Mouse (Mus musculus): ENCODE data around the gene Ppp1r18.

Gene Ppp1r18

GRCm38 (mm10) chr17:35868165-35868820 lies 2.9 kb downstream of the Ppp1r18 start:
- DNase-seq (ENCODE audit: extremely low read depth, low read depth, low spot score) = no peak

- no peak for DNase-seq (ENCODE audit: extremely low read depth, low read depth, low spot score)
Measured at GRCm38 (mm10) chr17:35868961-35869345, 3.6 kb downstream of the Ppp1r18 start.

GRCm38 (mm10) chr17:35869346-35870067 lies 4.1 kb downstream of the Ppp1r18 start:
- DNase-seq (ENCODE audit: extremely low read depth, low read depth, low spot score) = no peak

DNA sequence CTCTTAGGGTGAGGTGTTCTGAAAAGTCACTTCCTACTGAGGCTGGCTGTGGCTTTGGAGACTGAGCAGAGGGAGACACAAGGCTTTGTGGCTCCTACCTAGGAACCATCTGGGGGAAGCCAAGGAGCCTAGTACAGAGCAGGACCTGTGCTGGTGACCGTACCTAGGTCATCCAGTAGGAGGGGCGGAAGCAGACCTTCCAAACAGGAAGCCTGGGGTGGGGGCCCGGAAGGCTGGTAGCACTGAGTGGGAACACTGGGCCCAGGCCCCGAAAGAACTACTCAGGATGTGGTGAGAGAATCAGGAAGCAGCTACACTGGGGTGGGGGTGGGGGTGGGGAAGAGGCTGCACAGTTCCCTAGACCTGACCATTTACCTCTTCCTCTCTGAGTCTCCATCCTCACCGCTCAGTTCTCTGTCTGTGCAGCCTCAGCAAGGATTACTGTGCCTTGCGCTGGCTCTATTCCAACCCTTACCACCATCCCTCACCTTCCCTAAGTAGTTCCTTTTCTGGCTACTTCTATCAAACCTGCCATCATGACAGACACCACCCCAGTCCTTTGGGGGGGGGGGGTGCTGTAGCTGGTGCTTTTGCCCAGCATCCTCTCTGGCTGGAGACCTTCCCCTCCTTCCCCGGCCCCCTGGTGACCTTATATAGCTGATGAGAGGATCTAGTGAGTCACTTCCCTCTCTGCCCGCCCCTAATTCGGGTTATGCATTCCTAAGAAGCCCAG lies 4.9 kb downstream of the Ppp1r18 start:
- DNase-seq (ENCODE audit: extremely low read depth, low read depth, low spot score) = no peak

DNA sequence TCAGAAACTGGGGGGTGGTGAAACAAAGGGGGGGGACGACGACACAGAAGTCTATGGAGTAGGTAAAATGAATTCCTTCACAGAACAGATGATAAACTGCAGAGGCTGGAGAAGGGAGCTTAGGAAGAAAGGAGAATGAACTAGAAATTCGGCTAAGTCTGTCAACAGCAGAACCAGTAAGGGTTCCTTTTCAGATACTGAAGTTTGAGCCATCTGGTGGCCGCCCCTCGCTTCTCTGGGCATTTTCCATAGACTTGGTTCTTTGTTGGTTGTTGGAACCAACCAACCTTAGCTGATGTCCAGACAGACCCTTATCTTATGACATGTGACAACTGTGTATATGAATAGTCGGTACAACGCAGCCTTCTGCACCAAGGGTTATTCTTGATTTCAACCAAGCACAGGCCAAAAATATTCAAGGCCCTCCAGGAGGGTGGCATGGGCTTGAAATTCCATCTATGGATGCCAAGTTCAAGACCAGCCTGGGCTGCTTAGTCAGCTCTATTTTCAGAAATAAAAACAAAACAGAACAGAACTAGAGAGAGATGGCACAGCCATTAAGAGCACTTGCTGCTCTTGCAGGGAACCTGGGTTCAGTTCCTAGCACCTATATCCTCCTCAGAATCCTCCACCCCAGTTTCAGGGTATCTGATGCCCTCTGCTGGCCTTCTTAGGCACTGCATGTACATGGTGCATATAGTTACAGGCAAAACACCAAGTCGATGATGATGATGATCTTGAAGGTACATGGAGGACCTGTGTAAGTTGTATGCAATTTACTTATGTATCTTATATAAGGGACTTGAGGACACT lies 5.7 kb downstream of the Ppp1r18 start:
- no peak for DNase-seq (ENCODE audit: extremely low read depth, low read depth, low spot score)

GRCm38 (mm10) chr17:35873774-35874519 lies 8.6 kb downstream of the Ppp1r18 start:
- DNase-seq (ENCODE audit: extremely low read depth, low read depth, low spot score) = no peak

DNA sequence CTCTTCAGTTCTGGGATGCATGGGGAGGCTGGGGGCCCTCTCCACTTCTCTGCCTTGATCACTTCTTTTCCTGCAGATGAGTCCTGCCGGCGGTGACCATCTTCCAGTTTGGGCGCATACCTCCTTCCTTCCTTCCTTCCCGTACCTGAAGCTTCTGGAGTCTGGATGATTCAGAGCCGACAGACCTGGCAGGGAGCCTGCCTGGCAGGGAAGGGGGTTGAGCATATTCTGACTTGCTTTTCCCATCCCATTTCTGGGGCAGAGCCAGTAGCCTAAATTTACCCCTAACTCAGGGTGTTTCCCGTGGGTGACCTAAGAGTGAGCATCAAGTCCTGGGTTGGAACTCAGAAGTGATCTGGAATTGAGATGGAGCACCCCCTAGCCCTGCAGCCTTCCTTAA lies 9.3 kb downstream of the Ppp1r18 start:
- DNase-seq (ENCODE audit: extremely low read depth, low read depth, low spot score) = no peak

- DNase-seq (ENCODE audit: extremely low read depth, low read depth, low spot score) = peak; percentile 57
Measured at GRCm38 (mm10) chr17:35879245-35880057, 14.1 kb downstream of the Ppp1r18 start, which contains the start of gene Dhx16. Dhx16 (plus strand) TSS chr17:35879819.

DNA sequence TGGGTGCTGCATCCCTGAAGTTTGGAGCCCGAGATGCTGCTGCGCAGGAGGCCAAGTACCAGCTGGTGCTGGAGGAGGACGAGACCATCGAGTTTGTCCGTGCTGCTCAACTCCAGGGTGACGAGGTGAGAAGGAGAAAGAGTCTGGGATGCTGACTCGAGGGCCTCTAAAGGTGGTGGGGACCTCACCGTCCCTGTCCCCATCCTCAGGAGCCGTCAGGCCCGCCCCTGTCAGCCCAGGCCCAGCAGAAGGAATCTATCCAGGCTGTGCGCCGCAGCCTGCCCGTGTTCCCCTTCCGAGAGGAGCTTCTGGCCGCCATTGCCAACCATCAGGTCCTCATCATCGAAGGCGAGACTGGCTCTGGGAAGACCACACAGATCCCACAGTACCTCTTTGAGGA lies 17.5 kb downstream of the Ppp1r18 start:
- no peak for DNase-seq (ENCODE audit: extremely low read depth, low read depth, low spot score)

- no peak for DNase-seq (ENCODE audit: extremely low read depth, low read depth, low spot score)
Measured at GRCm38 (mm10) chr17:35883777-35884176, 18.4 kb downstream of the Ppp1r18 start.

- DNase-seq (ENCODE audit: extremely low read depth, low read depth, low spot score) = no peak
Measured at GRCm38 (mm10) chr17:35887725-35888124, 22.3 kb downstream of the Ppp1r18 start.

DNA sequence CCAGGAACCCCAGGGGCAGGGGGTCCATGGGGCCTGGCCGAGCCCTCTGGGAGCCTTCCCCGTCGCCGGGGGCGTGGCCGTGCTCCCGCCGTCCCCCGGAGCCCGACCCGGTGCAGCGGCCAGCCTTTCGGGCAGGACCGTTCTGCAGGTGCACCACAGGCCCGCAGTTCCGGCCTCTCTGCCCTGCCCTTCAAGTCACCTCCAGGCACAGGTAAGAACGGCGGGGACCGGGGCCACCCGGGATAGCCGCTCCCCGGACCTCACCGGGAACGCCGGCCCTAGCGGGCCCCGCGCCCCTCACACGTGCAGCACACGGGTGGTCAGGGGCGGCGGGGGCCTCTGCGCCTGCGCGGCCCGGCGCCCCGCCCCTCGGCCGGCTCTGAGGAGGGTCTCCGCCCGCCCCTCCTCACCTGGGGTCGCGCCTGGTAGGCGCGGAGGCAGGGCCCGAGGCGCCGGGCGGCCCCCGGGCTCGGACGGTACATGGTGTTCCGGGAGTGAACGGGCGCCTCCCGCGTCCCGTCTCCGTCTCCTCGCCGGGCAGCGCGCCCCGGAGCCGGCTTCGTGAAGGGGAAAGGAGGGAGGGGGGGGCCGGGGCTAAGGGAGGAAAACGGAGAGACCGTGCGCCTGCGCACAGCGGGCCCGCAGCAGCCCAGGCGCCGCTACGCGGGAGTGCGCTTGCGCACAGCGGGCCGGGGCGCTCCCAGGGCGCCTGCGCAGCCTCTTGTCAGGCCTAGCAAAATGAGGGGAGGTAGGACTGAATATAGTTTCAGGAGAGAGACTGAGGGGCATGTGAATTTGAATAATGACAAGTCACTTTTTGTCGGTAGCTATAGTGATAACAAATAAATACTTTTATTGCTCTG lies 31.6 kb downstream of the Ppp1r18 start, which contains the start of gene 2310061I04Rik:
2310061I04Rik (minus strand) TSS at position 651 of the 863 bp plus-strand sequence.
- DNase-seq (ENCODE audit: extremely low read depth, low read depth, low spot score) = no peak

- no peak for DNase-seq (ENCODE audit: extremely low read depth, low read depth, low spot score)
Measured at GRCm38 (mm10) chr17:35897644-35898573, 32.5 kb downstream of the Ppp1r18 start.

DNA sequence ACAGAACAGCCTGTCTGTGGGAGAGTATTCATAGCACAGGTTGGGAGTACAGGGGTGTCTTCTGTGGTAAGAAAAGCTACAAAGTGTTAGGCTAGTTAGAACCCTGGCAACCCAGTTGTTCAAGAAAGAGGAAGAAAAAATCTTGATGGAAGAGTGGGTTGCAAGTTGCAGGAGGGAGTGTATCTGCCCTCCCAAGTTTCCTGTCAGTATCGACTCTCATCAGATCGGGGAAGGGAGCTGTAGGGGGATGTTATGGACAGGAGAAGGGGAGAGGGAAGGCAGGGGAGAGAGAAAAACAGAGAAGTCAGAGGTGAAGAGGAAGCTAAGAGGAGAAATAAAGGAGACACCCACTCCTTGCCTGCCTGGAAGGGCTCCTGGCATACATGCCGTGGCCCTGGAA lies 35.2 kb downstream of the Ppp1r18 start:
- no peak for DNase-seq (ENCODE audit: extremely low read depth, low read depth, low spot score)

DNA sequence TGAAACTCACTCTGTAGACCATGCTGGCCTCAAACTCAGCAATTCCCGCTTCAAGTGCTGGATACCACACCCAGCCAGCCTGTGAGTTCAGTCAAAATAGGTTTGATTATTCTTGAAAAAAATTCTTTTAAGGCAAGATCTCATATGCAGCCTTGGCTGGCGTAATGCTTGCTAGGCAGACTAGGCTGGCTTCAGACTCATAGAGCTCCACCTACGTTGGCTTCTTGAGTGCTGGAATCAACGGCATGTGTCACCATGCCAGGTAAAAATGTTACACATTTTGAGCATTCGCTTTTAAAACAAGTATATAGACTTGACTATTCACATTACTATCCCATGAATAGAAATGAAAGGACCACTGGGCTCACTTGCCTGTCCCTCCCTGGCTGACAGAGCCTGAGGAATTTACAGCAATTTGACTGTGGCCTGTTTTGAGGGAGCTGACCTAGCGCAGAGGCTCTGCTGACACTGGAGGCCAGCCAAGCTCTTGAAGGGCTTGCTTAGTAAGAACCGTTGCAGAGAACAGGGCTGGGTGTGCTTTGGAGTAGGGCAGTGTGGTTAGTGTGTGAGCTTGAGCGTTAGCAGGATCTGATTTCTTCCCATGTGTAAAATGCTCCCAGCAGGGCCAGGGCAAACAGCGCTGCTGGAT lies 38.1 kb downstream of the Ppp1r18 start:
- DNase-seq (ENCODE audit: extremely low read depth, low read depth, low spot score) = no peak

DNA sequence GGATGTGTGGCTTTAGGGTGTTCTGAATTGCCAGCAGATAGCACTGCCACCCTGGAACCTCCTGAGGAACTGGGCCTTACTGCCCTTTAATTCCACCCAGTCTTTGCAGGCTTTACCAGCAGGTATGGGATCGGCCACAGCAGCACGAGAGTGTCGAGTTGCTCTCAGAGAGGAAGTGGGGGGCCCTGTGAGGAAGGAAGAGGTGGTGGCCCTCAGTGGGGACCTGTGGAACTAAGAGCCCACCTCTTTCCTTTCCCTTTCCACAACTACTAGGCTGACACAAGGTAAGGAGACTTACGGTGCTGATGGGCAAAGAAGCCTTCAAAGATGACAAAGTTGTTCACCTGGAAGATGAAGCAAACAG lies 38.6 kb downstream of the Ppp1r18 start:
- DNase-seq (ENCODE audit: extremely low read depth, low read depth, low spot score) = no peak

GRCm38 (mm10) chr17:35905587-35905986 lies 40.2 kb downstream of the Ppp1r18 start:
- no peak for DNase-seq (ENCODE audit: extremely low read depth, low read depth, low spot score)

Data from fat pad, adult 2 months (tissue).